Comparison of ENCODE assay signal across 13 mouse cellular contexts in genomic region chr19:53556841-53557240, GRCm38 (mm10). TPM values are rescaled to one million over a fixed set of nuclear protein-coding genes. Genes with fewer than 3 reads are reported as not detected.
DNase-seq lines count a peak whose midpoint lies in the region; ATAC-seq and TF ChIP-seq lines count a peak whose summit lies in the region.
"Had no signal": no experiment of that assay in that cellular context is flagged by ENCODE, and none has a peak within 500 bp of the region (broad histone marks: within the 10 kb centered on the region; RNA-seq: fewer than 3 reads in every experiment).

No protein-coding gene starts in this region.

- H3K27me3 ChIP-seq in kidney, embryonic 14.5 days (ENCODE audit: control insufficient read depth, insufficient read depth, low read length): no peaks in the 10 kb centered on the region
- 0 out of 2 replicates have a peak, but pooled peaks cover 5% of the 10 kb centered on the region for H3K27me3 ChIP-seq in hindbrain, embryonic 13.5 days
- H3K27me3 ChIP-seq in liver, postnatal 0 days (ENCODE audit: insufficient read depth, low read length): no peaks in the 10 kb centered on the region

- H3K36me3 ChIP-seq in kidney, embryonic 14.5 days (ENCODE audit: control insufficient read depth, insufficient read depth, low read length): no peaks in the 10 kb centered on the region
- H3K36me3 ChIP-seq in hindbrain, embryonic 13.5 days: no peaks in the 10 kb centered on the region
- H3K36me3 ChIP-seq in liver, postnatal 0 days (replicated peaks; ENCODE audit: insufficient read depth, low read length): no peaks in the 10 kb centered on the region
- H3K36me3 ChIP-seq: G1E had no signal

- peak overlapping the region; percentile 43 for H3K4me2 ChIP-seq in kidney, embryonic 14.5 days (replicated peaks; ENCODE audit: low read depth, low read length)
- H3K4me2 ChIP-seq in hindbrain, embryonic 13.5 days: peak overlapping the region; percentile 25
- peak overlapping the region; percentile 29; the same call in 1 of the 2 replicates for H3K4me2 ChIP-seq in liver, postnatal 0 days (ENCODE audit: low read depth, low read length)

- H3K4me1 ChIP-seq in kidney, embryonic 14.5 days (ENCODE audit: control insufficient read depth, insufficient read depth, low read length): peaks cover 17% of the 10 kb centered on the region
- peaks cover 3% of the 10 kb centered on the region; the same call in 1 of the 2 replicates for H3K4me1 ChIP-seq in brown adipose tissue, adult 24 weeks (ENCODE audit: control insufficient read depth, insufficient read depth, insufficient read length, low read length)
- H3K4me1 ChIP-seq in hindbrain, embryonic 13.5 days (replicated peaks): peaks cover 10% of the 10 kb centered on the region
- H3K4me1 ChIP-seq in liver, postnatal 0 days (ENCODE audit: insufficient read depth): peaks cover 27% of the 10 kb centered on the region

- intact Hi-C loops in gastrocnemius, postnatal 14 days (cut with DNase I; ENCODE audit: low total_unique reads): no loop called here

- H3K9ac ChIP-seq in kidney, embryonic 14.5 days (ENCODE audit: low read depth, low read length): peak overlapping the region; percentile 18; the same call in 1 of the 2 replicates
- no peak overlapping the region for H3K9ac ChIP-seq in hindbrain, embryonic 13.5 days
- no peak overlapping the region for H3K9ac ChIP-seq in liver, postnatal 0 days (replicated peaks)

- peak overlapping the region; percentile 16; the same call in 1 of the 2 replicates for H3K4me3 ChIP-seq in kidney, embryonic 14.5 days (ENCODE audit: low read length)
- peak overlapping the region; percentile 17; the same call in 1 of the 2 replicates for H3K4me3 ChIP-seq in brown adipose tissue, adult 24 weeks (ENCODE audit: insufficient read depth, low read depth, low read length)
- no peak overlapping the region for H3K4me3 ChIP-seq in hindbrain, embryonic 13.5 days
- no peak overlapping the region for H3K4me3 ChIP-seq in liver, postnatal 0 days (ENCODE audit: low read depth, low read length)
- H3K4me3 ChIP-seq: layer of hippocampus, adult 2 months had no signal

- no peak for TF ChIP-seq CTCF in liver, postnatal 0 days (IDR thresholded peaks at IDR 0.05; ENCODE audit: low read depth)

- H3K9me3 ChIP-seq in kidney, embryonic 14.5 days (ENCODE audit: control insufficient read depth, low read length): peaks cover 3% of the 10 kb centered on the region; the same call in 1 of the 2 replicates
- no peaks in the 10 kb centered on the region for H3K9me3 ChIP-seq in hindbrain, embryonic 13.5 days
- H3K9me3 ChIP-seq in liver, postnatal 0 days (ENCODE audit: low read length): no peaks in the 10 kb centered on the region
- H3K9me3 ChIP-seq: G1E had no signal

- no peak for DNase-seq in kidney, postnatal 36 days
- no peak for DNase-seq in liver, postnatal 0 days
- DNase-seq in urinary bladder, postnatal 36 days (ENCODE audit: low spot score in 2 of 2): no peak
- no peak for DNase-seq in layer of hippocampus, adult 9-10 months (ENCODE audit: low spot score)
- DNase-seq in gastrocnemius, postnatal 14 days: no peak
- DNase-seq: adrenal gland, postnatal 10 days; cerebellum, postnatal 14 days; right cerebral cortex, adult 18-20 months had no signal

- H3K27ac ChIP-seq in kidney, embryonic 14.5 days (ENCODE audit: low read depth, low read length): no peak overlapping the region
- no peak overlapping the region for H3K27ac ChIP-seq in brown adipose tissue, adult 24 weeks (replicated peaks; ENCODE audit: low read depth, low read length)
- no peak overlapping the region for H3K27ac ChIP-seq in hindbrain, embryonic 13.5 days
- H3K27ac ChIP-seq in liver, postnatal 0 days (ENCODE audit: low read depth): no peak overlapping the region
- H3K27ac ChIP-seq: layer of hippocampus, adult 2 months had no signal

- no peak for TF ChIP-seq EP300 in liver, postnatal 0 days (IDR thresholded peaks at IDR 0.05; ENCODE audit: low read depth)

- no peak for ATAC-seq in kidney, embryonic 14.5 days (ENCODE audit: low FRiP score, low TSS enrichment)
- no peak for ATAC-seq in hindbrain, embryonic 13.5 days (ENCODE audit: low FRiP score)
- ATAC-seq in liver, postnatal 0 days: no peak

- 31% methylated on average over 6 of the region's 6 CpGs for WGBS in kidney, embryonic 14.5 days
- 38% methylated on average over 6 of the region's 6 CpGs for WGBS in hindbrain, embryonic 13.5 days
- WGBS in liver, postnatal 0 days (ENCODE audit: insufficient replicate concordance): 48% methylated on average over 6 of the region's 6 CpGs

RNA-seq across cellular contexts. Expression of gene Dusp5, which starts 27.9 kb away (rescaled TPM):
- polyA plus RNA-seq in kidney, embryonic 14.5 days (2014; fragmentation: Nextera tagmentation; extraction: Ambion mirVana): 11.3 and 15.6 TPM in 2 replicates
- polyA plus RNA-seq in brown adipose tissue, adult 24 weeks (2012; ENCODE audit: insufficient read depth, insufficient read length, missing spikeins): 0.83 TPM in 1 of 2 replicates, not detected in the other
- 1.6 and 2.3 TPM in 2 replicates for polyA plus RNA-seq in hindbrain, embryonic 13.5 days (2015; fragmentation: Nextera tagmentation; extraction: Ambion mirVana)
- polyA plus RNA-seq in liver, postnatal 0 days (2015; fragmentation: Nextera tagmentation; extraction: Ambion mirVana): 2.7 and 3.4 TPM in 2 replicates
- total RNA-seq in gastrocnemius, postnatal 14 days (2021): 1 to 10 TPM; 1.3 to 2.2 TPM

RNA-seq across cellular contexts. Expression of gene Nutf2-ps1, which starts 32.0 kb away (rescaled TPM):
- polyA plus RNA-seq in kidney, embryonic 14.5 days (2014; fragmentation: Nextera tagmentation; extraction: Ambion mirVana): 431 and 486 TPM in 2 replicates
- polyA plus RNA-seq in brown adipose tissue, adult 24 weeks (2012; ENCODE audit: insufficient read depth, insufficient read length, missing spikeins): 84.1 and 105 TPM in 2 replicates
- polyA plus RNA-seq in hindbrain, embryonic 13.5 days (2015; fragmentation: Nextera tagmentation; extraction: Ambion mirVana): 283 and 310 TPM in 2 replicates
- polyA plus RNA-seq in liver, postnatal 0 days (2015; fragmentation: Nextera tagmentation; extraction: Ambion mirVana): 86.8 and 101 TPM in 2 replicates
- 10 to 100 TPM; 74.8 to 76.8 TPM for total RNA-seq in gastrocnemius, postnatal 14 days (2021)

RNA-seq across cellular contexts. Expression of gene Smc3, which starts 43.4 kb away (rescaled TPM):
- polyA plus RNA-seq in kidney, embryonic 14.5 days (2014; fragmentation: Nextera tagmentation; extraction: Ambion mirVana): 80.2 and 83.5 TPM in 2 replicates
- polyA plus RNA-seq in brown adipose tissue, adult 24 weeks (2012; ENCODE audit: insufficient read depth, insufficient read length, missing spikeins): 15.1 and 19.9 TPM in 2 replicates
- polyA plus RNA-seq in hindbrain, embryonic 13.5 days (2015; fragmentation: Nextera tagmentation; extraction: Ambion mirVana): 68.0 and 69.6 TPM in 2 replicates
- 19.4 and 19.7 TPM in 2 replicates for polyA plus RNA-seq in liver, postnatal 0 days (2015; fragmentation: Nextera tagmentation; extraction: Ambion mirVana)
- 10 to 100 TPM; 15.6 to 17.5 TPM for total RNA-seq in gastrocnemius, postnatal 14 days (2021)

Comparison
In these comparisons a context has a peak if more than half of its experiments do, and no peak if none do; other contexts are left out.
1. H3K4me3 ChIP-seq: peak in kidney, embryonic 14.5 days (single experiment) and brown adipose tissue, adult 24 weeks (single experiment); none in hindbrain, embryonic 13.5 days (single experiment) and liver, postnatal 0 days (single experiment).
2. Peak in every context shown above with its lines, with median percentiles within 50 percentile points of each other: H3K4me2 ChIP-seq.